Mouse (Mus musculus): ENCODE measurements at regions not wholly inside any gene's neighbourhood (a gene's known extent, or its start where the extent isn't known, plus 50 kb on each side); places are given as distances from the start of the nearest gene placed in this dataset.
"Not testable (repeated sequence)": the region's sequence is repeated elsewhere in the genome, so short reads cannot be mapped to it uniquely, and the experiment has no call there.

- TF ChIP-seq POLR2A (IDR thresholded peaks at IDR 0.05; ENCODE audit: borderline replicate concordance, insufficient read depth, low read length) (no peak), CTCF (IDR thresholded peaks at IDR 0.05; ENCODE audit: borderline replicate concordance, insufficient read depth, low read depth, low read length) (no peak)
- DNase-seq, result peak; percentile 48 to 71
- Histone ChIP-seq H3K27ac (ENCODE audit: insufficient read depth, low read length) (peak overlapping the region; percentile 41; the same call in 1 of the 2 replicates), H3K4me3 (replicated peaks; ENCODE audit: insufficient read depth, low read depth, low read length) (peak overlapping the region; percentile 47), H3K4me1 (ENCODE audit: control insufficient read depth, insufficient read depth, low read length) (peaks cover 3% of the 10 kb centered on the region; the same call in 1 of the 2 replicates), H3K27me3 (ENCODE audit: control insufficient read depth, insufficient read depth, low read length) (no peaks in the 10 kb centered on the region)
- 15% methylated on average over 14 of the region's 14 CpGs for WGBS
Measured at GRCm38 (mm10) chr13:111309848-111310692, 55.3 kb downstream of the Actbl2 start.

GRCm38 (mm10) chr13:111310693-111311045, 55.9 kb downstream of the Actbl2 start:
- Histone ChIP-seq H3K4me3 (replicated peaks; ENCODE audit: insufficient read depth, low read depth, low read length) (no peak overlapping the region), H3K4me1 (ENCODE audit: control insufficient read depth, insufficient read depth, low read length) (peaks cover 3% of the 10 kb centered on the region; the same call in 1 of the 2 replicates), H3K27me3 (ENCODE audit: control insufficient read depth, insufficient read depth, low read length) (no peaks in the 10 kb centered on the region), H3K27ac (ENCODE audit: insufficient read depth, low read length) (no peak overlapping the region)
- TF ChIP-seq POLR2A (IDR thresholded peaks at IDR 0.05; ENCODE audit: borderline replicate concordance, insufficient read depth, low read length) (no peak), CTCF (IDR thresholded peaks at IDR 0.05; ENCODE audit: borderline replicate concordance, insufficient read depth, low read depth, low read length) (no peak)
- no peak for DNase-seq
- WGBS, result 24% methylated on average over 1 of the region's 1 CpGs

GRCm38 (mm10) chr13:111313506-111313905, 58.7 kb downstream of the Actbl2 start:
- not testable (repeated sequence) for H3K27ac ChIP-seq (ENCODE audit: insufficient read depth, low read length); H3K27me3 ChIP-seq (ENCODE audit: control insufficient read depth, insufficient read depth, low read length); H3K4me3 ChIP-seq (replicated peaks; ENCODE audit: insufficient read depth, low read depth, low read length); DNase-seq; H3K4me1 ChIP-seq (ENCODE audit: control insufficient read depth, insufficient read depth, low read length)
- 95% methylated on average over 3 of the region's 3 CpGs for WGBS

- H3K4me1 ChIP-seq (ENCODE audit: control insufficient read depth, insufficient read depth, low read length); H3K27me3 ChIP-seq (ENCODE audit: control insufficient read depth, insufficient read depth, low read length); H3K4me3 ChIP-seq (replicated peaks; ENCODE audit: insufficient read depth, low read depth, low read length); DNase-seq; H3K27ac ChIP-seq (ENCODE audit: insufficient read depth, low read length): not testable (repeated sequence)
- WGBS, result 67% methylated on average over 2 of the region's 2 CpGs
Measured at GRCm38 (mm10) chr13:111317876-111318275, 63.1 kb downstream of the Actbl2 start.

- Histone ChIP-seq H3K4me3 (replicated peaks; ENCODE audit: insufficient read depth, low read depth, low read length) (no peak overlapping the region), H3K27me3 (ENCODE audit: control insufficient read depth, insufficient read depth, low read length) (no peaks in the 10 kb centered on the region), H3K27ac (ENCODE audit: insufficient read depth, low read length) (no peak overlapping the region), H3K4me1 (ENCODE audit: control insufficient read depth, insufficient read depth, low read length) (no peaks in the 10 kb centered on the region; the same call in 1 of the 2 replicates)
- no peak for DNase-seq
- no peak for TF ChIP-seq CTCF (IDR thresholded peaks at IDR 0.05; ENCODE audit: borderline replicate concordance, insufficient read depth, low read depth, low read length)
- no peak for TF ChIP-seq POLR2A (IDR thresholded peaks at IDR 0.05; ENCODE audit: borderline replicate concordance, insufficient read depth, low read length)
- WGBS, result 33% methylated on average over 8 of the region's 8 CpGs
Measured at GRCm38 (mm10) chr13:111323206-111323605, 68.4 kb downstream of the Actbl2 start.

- no peaks in the 10 kb centered on the region; the same call in 1 of the 2 replicates for H3K4me1 ChIP-seq (ENCODE audit: control insufficient read depth, insufficient read depth, low read length)
- H3K4me3 ChIP-seq (replicated peaks; ENCODE audit: insufficient read depth, low read depth, low read length), result no peak overlapping the region
- no peak for DNase-seq
- no peak overlapping the region for H3K27ac ChIP-seq (ENCODE audit: insufficient read depth, low read length)
- 81% methylated on average over 16 of the region's 16 CpGs for WGBS
- H3K27me3 ChIP-seq (ENCODE audit: control insufficient read depth, insufficient read depth, low read length), result no peaks in the 10 kb centered on the region
- TF ChIP-seq POLR2A (IDR thresholded peaks at IDR 0.05; ENCODE audit: borderline replicate concordance, insufficient read depth, low read length) (no peak), CTCF (IDR thresholded peaks at IDR 0.05; ENCODE audit: borderline replicate concordance, insufficient read depth, low read depth, low read length) (no peak)
Measured at GRCm38 (mm10) chr13:111326096-111326665, 71.4 kb downstream of the Actbl2 start.

GRCm38 (mm10) chr13:111333035-111333434, 78.2 kb downstream of the Actbl2 start:
- DNase-seq, result no peak
- Histone ChIP-seq H3K27me3 (ENCODE audit: control insufficient read depth, insufficient read depth, low read length) (no peaks in the 10 kb centered on the region), H3K4me3 (replicated peaks; ENCODE audit: insufficient read depth, low read depth, low read length) (no peak overlapping the region), H3K4me1 (ENCODE audit: control insufficient read depth, insufficient read depth, low read length) (no peaks in the 10 kb centered on the region; the same call in 1 of the 2 replicates), H3K27ac (ENCODE audit: insufficient read depth, low read length) (no peak overlapping the region)
- 87% methylated on average over 3 of the region's 3 CpGs for WGBS
- TF ChIP-seq POLR2A (IDR thresholded peaks at IDR 0.05; ENCODE audit: borderline replicate concordance, insufficient read depth, low read length) (no peak), CTCF (IDR thresholded peaks at IDR 0.05; ENCODE audit: borderline replicate concordance, insufficient read depth, low read depth, low read length) (no peak)

- Histone ChIP-seq H3K27me3 (ENCODE audit: control insufficient read depth, insufficient read depth, low read length) (no peaks in the 10 kb centered on the region), H3K27ac (ENCODE audit: insufficient read depth, low read length) (no peak overlapping the region), H3K4me1 (ENCODE audit: control insufficient read depth, insufficient read depth, low read length) (no peaks in the 10 kb centered on the region; the same call in 1 of the 2 replicates), H3K4me3 (replicated peaks; ENCODE audit: insufficient read depth, low read depth, low read length) (no peak overlapping the region)
- no peak for DNase-seq
- TF ChIP-seq CTCF (IDR thresholded peaks at IDR 0.05; ENCODE audit: borderline replicate concordance, insufficient read depth, low read depth, low read length) (no peak), POLR2A (IDR thresholded peaks at IDR 0.05; ENCODE audit: borderline replicate concordance, insufficient read depth, low read length) (no peak)
- 89% methylated on average over 4 of the region's 4 CpGs for WGBS
Measured at GRCm38 (mm10) chr13:111333851-111334250, 79.0 kb downstream of the Actbl2 start.

Data from cerebellum, adult 2 months (tissue).